Mouse (Mus musculus) forebrain, embryonic 11.5 days (tissue): Measurements from ENCODE around the gene Ppp1r1b. TPM values are rescaled to one million over a fixed set of nuclear protein-coding genes. Genes with fewer than 3 reads are reported as not detected.

ENCODE experiments used
- ATAC-seq: fragments of 200-750 bp; cut with Nextera tagmentation; replicated peaks from 2 replicates; pipeline ENCODE4 v1.8.0; 2017; ENCODE audit warnings: moderate TSS enrichment; ENCODE audit not compliant: low FRiP score
- DNase-seq: peaks from one replicate; pipeline ENCODE4 v3.0.0-alpha.2; 2017; ENCODE audit warnings: low spot score
- H3K27ac ChIP-seq: fragments of 300-500 bp; sonication (generic); 2 replicates; pipeline ENCODE4 v1.5.1; 2014; ENCODE audit warnings: low read depth, low read length
- H3K27me3 ChIP-seq: fragments of 300-500 bp; sonication (generic); 2 replicates; pipeline ENCODE4 v1.6.1; 2014; ENCODE audit warnings: mild to moderate bottlenecking, low read length, mixed read lengths; ENCODE audit not compliant: control insufficient read depth, insufficient read depth
- H3K36me3 ChIP-seq: fragments of 300-500 bp; sonication (generic); 2 replicates; pipeline ENCODE4 v1.6.1; 2014; ENCODE audit warnings: mild to moderate bottlenecking, low read length, moderate library complexity, mixed read lengths; ENCODE audit not compliant: control insufficient read depth, insufficient read depth
- H3K4me1 ChIP-seq: fragments of 300-500 bp; sonication (generic); replicated peaks from 2 replicates; pipeline ENCODE4 v1.6.1; 2014; ENCODE audit warnings: low read length, mixed read lengths; ENCODE audit not compliant: control insufficient read depth, insufficient read depth
- H3K4me2 ChIP-seq: fragments of 300-500 bp; sonication (generic); 2 replicates; pipeline ENCODE4 v1.6.1; 2014; ENCODE audit warnings: low read depth, mild to moderate bottlenecking, low read length, moderate library complexity, mixed read lengths; ENCODE audit not compliant: severe bottlenecking
- H3K4me3 ChIP-seq: fragments of 300-500 bp; sonication (generic); 2 replicates; pipeline ENCODE4 v1.5.1; 2014; ENCODE audit warnings: low read depth, low read length
- H3K9ac ChIP-seq: fragments of 300-500 bp; sonication (generic); 2 replicates; pipeline ENCODE4 v1.6.1; 2014; ENCODE audit warnings: low read length
- H3K9me3 ChIP-seq: fragments of 300-500 bp; sonication (generic); 2 replicates; pipeline ENCODE4 v1.6.1; 2016; ENCODE audit warnings: low read length, mixed read lengths; ENCODE audit not compliant: control insufficient read depth
- WGBS: fragments of 180-500 bp; shearing (Covaris S2); extraction: QIAGEN DNeasy Blood & Tissue Kit; methylation state at CpG from one replicate; pipeline ENCODE4 v1.1.7; 2014; 5-methylcytosine and 5-hydroxymethylcytosine counted together
- polyA plus RNA-seq: library from polyadenylated mRNA; unstranded; fragments of >200 nt; fragmentation: Nextera tagmentation; extraction: Ambion mirVana; gene quantifications from 2 replicates; pipeline ENCODE4 v1.2.1, GENCODE M21; 2014

The Ppp1r1b gene
- polyA plus RNA-seq, 1 experiment from 2014 or later = 0.41 TPM

- H3K27me3 ChIP-seq = peaks cover 5% of the 10 kb centered on the region; the same call in 1 of the 2 replicates
- under 1% methylated on average over 60 of the region's 60 CpGs for WGBS
- peak within 1 kb of the TSS; percentile 75 for H3K9ac ChIP-seq
- peak; percentile 96 for DNase-seq
- H3K4me2 ChIP-seq = peak within 1 kb of the TSS; percentile 78
- peak within 1 kb of the TSS; percentile 74 for H3K4me3 ChIP-seq
- H3K9me3 ChIP-seq = no peaks in the 10 kb centered on the region
- H3K36me3 ChIP-seq = no peaks in the 10 kb centered on the region
- peak; percentile 86 for ATAC-seq
- H3K4me1 ChIP-seq = peaks cover 12% of the 10 kb centered on the region
- H3K27ac ChIP-seq = peak within 1 kb of the TSS; percentile 50; the same call in 1 of the 2 replicates
These were observed 10.2 kb downstream of the Ppp1r1b start, which contains the start of gene Stard3 for GRCm38 (mm10) chr11:98358161-98359083. Stard3 (plus strand) TSS chr11:98358368.

DNA sequence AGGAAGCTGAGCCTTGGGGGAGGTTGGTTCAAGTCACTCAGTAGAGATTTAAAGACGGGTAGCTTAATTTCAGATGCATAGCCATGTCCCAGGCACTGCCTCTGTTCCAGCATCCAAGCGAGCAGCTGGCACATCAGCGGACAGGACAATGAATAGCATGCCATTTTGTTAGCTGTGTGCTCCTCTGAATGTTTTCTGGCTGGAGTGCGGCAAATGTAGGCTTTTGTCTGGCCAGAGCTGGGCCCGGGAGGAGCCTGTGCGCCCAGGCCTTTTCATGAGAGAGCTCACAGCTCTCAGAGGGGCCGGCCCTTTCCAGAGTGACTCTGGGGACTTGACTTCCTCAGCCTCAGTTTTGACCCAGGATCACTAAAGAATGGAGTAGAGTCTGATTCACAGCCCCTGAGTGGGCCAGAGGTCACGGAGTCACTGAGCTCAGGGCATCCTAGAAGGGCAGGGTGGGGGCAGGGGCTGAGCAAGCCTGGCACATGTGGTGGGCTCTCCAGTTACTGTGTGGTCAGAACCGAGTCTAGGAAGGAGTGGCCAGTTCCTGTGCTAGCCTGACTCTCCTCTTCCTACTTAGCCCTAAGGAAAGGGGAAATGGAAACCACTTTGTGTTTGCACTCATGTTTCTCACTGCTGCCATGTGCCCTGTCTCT is 12.8 kb downstream of the Ppp1r1b start:
- 58% methylated on average over 9 of the region's 9 CpGs for WGBS
- H3K4me3 ChIP-seq = no peak overlapping the region
- no peaks in the 10 kb centered on the region for H3K36me3 ChIP-seq
- DNase-seq (no peak), ATAC-seq (no peak)
- H3K4me2 ChIP-seq = no peak overlapping the region
- H3K4me1 ChIP-seq = peaks cover 12% of the 10 kb centered on the region
- no peak overlapping the region; the same call in 1 of the 2 replicates for H3K9ac ChIP-seq
- H3K9me3 ChIP-seq = no peaks in the 10 kb centered on the region
- H3K27ac ChIP-seq = no peak overlapping the region
- H3K27me3 ChIP-seq = no peaks in the 10 kb centered on the region

GRCm38 (mm10) chr11:98363817-98364216 is 15.6 kb downstream of the Ppp1r1b start:
- DNase-seq = no peak
- no peak for ATAC-seq
- WGBS = 79% methylated on average over 5 of the region's 5 CpGs

DNA sequence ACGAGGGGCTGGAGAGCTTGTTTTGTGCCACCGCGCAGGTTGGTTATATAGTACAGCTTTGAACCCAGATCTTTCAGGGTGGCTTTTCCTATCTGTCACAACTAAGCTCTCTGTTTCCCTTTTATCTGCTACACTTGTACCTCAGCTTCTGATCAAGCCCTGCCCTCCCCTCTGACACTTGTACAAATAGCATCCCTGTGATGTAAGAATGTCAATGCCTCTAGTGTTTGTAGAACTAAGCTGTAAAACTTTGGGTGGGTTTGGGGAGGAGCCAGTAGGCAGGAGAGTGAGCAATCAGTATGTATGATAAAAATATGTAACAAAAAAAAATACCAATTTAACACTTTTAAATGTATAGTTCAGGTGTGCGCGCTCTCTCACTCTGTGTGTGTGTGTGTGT is 16.2 kb downstream of the Ppp1r1b start:
- no peak for ATAC-seq
- peaks cover 1% of the 10 kb centered on the region for H3K4me1 ChIP-seq
- WGBS = 95% methylated on average over 5 of the region's 5 CpGs

More at GRCm38 (mm10) chr11:98363817-98364216, 15.6 kb downstream of the Ppp1r1b start:
- H3K4me2 ChIP-seq = no peak overlapping the region
- no peaks in the 10 kb centered on the region for H3K27me3 ChIP-seq
- H3K4me1 ChIP-seq = peaks cover 7% of the 10 kb centered on the region
- H3K27ac ChIP-seq = no peak overlapping the region
- no peak overlapping the region for H3K9ac ChIP-seq
- H3K9me3 ChIP-seq = no peaks in the 10 kb centered on the region
- H3K36me3 ChIP-seq = no peaks in the 10 kb centered on the region
- no peak overlapping the region for H3K4me3 ChIP-seq

GRCm38 (mm10) chr11:98366290-98366689 is 18.1 kb downstream of the Ppp1r1b start:
- Histone ChIP-seq H3K36me3 (no peaks in the 10 kb centered on the region), H3K4me3 (no peak overlapping the region), H3K9me3 (no peaks in the 10 kb centered on the region), H3K27ac (no peak overlapping the region), H3K4me2 (no peak overlapping the region), H3K27me3 (no peaks in the 10 kb centered on the region), H3K9ac (no peak overlapping the region), H3K4me1 (peaks cover 6% of the 10 kb centered on the region)
- WGBS = 85% methylated on average over 10 of the region's 10 CpGs
- DNase-seq = no peak
- no peak for ATAC-seq

More for the DNA sequence above, 16.2 kb downstream of the Ppp1r1b start:
- Histone ChIP-seq H3K9me3 (no peaks in the 10 kb centered on the region), H3K36me3 (no peaks in the 10 kb centered on the region), H3K4me3 (no peak overlapping the region), H3K27ac (no peak overlapping the region), H3K27me3 (no peaks in the 10 kb centered on the region), H3K9ac (no peak overlapping the region), H3K4me2 (no peak overlapping the region)
- no peak for DNase-seq

GRCm38 (mm10) chr11:98367171-98367862 is 19.1 kb downstream of the Ppp1r1b start:
- peaks cover 14% of the 10 kb centered on the region for H3K4me1 ChIP-seq
- H3K27me3 ChIP-seq = no peaks in the 10 kb centered on the region
- no peak overlapping the region for H3K27ac ChIP-seq
- no peak overlapping the region for H3K9ac ChIP-seq
- ATAC-seq (no peak), DNase-seq (no peak)
- H3K4me2 ChIP-seq = no peak overlapping the region
- no peaks in the 10 kb centered on the region for H3K36me3 ChIP-seq
- H3K4me3 ChIP-seq = no peak overlapping the region
- WGBS = 81% methylated on average over 10 of the region's 10 CpGs
- no peaks in the 10 kb centered on the region for H3K9me3 ChIP-seq

DNA sequence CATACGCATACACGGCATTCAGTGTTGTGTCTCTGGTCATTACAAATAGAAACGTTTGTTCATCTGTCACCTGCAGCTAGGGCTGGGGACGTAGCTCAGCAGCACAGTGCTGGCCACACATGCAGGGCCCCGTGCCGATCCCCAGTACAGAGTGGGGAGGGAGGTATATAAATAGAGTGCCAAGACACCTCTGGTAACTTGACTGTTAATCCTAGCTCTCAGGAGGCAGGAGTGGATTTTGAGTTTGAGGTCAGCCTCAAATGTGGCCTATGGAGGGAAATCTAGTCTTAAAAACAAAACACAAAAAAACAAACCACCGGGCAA is 19.6 kb downstream of the Ppp1r1b start:
- ATAC-seq = no peak

GRCm38 (mm10) chr11:98369337-98369736 is 21.1 kb downstream of the Ppp1r1b start:
- DNase-seq (no peak), ATAC-seq (no peak)
- Histone ChIP-seq H3K9me3 (no peaks in the 10 kb centered on the region), H3K4me2 (no peak overlapping the region), H3K36me3 (no peaks in the 10 kb centered on the region), H3K27ac (no peak overlapping the region), H3K9ac (no peak overlapping the region), H3K4me1 (peaks cover 14% of the 10 kb centered on the region), H3K27me3 (no peaks in the 10 kb centered on the region), H3K4me3 (no peak overlapping the region)
- 82% methylated on average over 6 of the region's 6 CpGs for WGBS

More for the DNA sequence above, 19.6 kb downstream of the Ppp1r1b start:
- H3K4me1 ChIP-seq = peaks cover 14% of the 10 kb centered on the region
- no peak overlapping the region for H3K4me3 ChIP-seq
- H3K27ac ChIP-seq = no peak overlapping the region
- WGBS = 86% methylated on average over 7 of the region's 7 CpGs
- no peaks in the 10 kb centered on the region for H3K36me3 ChIP-seq
- H3K9me3 ChIP-seq = no peaks in the 10 kb centered on the region
- no peak for DNase-seq
- H3K27me3 ChIP-seq = no peaks in the 10 kb centered on the region
- no peak overlapping the region for H3K4me2 ChIP-seq
- H3K9ac ChIP-seq = no peak overlapping the region
